Mouse (Mus musculus) megakaryocyte, embryonic 14.5 days (primary cell): ENCODE measurements around the gene Fbxl18.

Source experiments
- FLI1 ChIP-seq: IDR thresholded peaks from 2 replicates; pipeline ENCODE4 v1.6.1; 2012; ENCODE audit warnings: low read length, inconsistent platforms, mixed read lengths
- GATA1 ChIP-seq: IDR thresholded peaks from 3 replicates; pipeline ENCODE4 v1.6.1; 2012; ENCODE audit warnings: mixed read lengths, low read length, inconsistent platforms, borderline replicate concordance

DNA sequence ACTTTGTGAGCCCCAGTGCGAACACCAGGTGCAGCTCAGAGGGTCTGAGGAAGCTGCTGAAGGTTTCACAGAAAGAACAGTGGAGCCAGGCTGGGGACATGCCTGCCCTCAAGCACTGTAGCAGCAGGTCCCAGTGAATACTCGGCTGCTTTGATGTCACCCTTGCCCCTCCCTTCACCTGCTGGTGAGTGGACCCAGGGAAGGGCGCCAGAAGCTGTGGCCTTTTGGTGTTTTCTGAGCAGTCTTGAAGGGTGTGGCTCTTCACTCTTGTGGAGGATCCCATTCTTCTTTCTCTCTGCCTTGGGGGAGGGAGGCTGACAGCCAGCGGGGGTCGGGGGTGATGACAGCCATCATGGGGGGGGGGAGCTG, 43.6 kb downstream of the Fbxl18 start:
- TF ChIP-seq GATA1 (no peak), FLI1 (no peak)
